Mouse (Mus musculus): ENCODE results near the gene Klc3. TPM values are rescaled to one million over a fixed set of nuclear protein-coding genes. Genes with fewer than 3 reads are reported as not detected.
A peak's percentile ranks its signal among the peaks of the same experiment; 100 is the strongest.

The Klc3 gene
- polyA plus RNA-seq, 1 experiment from 2014 or later: 0.51 TPM

DNA sequence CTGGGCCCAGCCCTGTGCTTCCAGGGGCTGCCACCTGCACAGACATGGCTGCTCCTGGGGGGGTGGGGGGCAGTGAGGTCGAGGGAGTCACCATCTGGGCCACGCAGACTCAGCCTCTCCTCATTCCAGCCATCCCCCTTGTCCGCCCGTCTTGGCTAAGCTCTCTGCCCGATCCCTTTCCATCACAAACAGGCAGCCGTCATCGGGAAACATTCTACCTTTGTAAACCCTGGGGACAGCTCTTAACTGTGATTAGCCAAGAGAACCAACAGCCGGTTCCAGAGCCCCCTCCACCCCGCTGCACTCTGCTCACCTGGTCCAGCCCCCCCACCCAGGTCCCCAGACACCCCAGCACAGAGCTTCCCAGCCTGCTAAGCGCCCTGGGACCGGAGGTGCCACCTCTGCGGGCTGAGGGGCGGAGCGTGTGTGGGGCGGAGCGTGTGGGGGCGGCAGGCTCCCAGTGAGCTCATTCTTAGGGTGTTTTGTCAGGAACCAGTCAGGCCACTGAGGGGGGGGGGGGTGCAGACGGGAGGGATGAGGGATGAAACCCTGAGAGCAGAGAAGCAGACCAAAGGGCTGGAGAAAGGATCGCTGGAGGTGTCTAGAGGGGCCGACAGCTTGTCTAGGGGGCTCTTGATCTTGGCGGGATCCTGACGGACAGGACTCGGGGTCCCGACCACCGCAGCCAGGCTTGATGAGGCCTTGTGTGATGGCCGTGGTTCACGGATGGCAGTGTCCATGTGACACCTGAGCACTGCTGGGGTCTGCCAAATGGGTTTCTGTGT, 4.2 kb downstream of the Klc3 start:
- 5% methylated on average over 26 of the region's 27 CpGs for WGBS (ENCODE audit: insufficient replicate concordance)
- no peaks in the 10 kb centered on the region for H3K36me3 ChIP-seq (ENCODE audit: control insufficient read depth, insufficient read depth)
- H3K4me1 ChIP-seq (ENCODE audit: control insufficient read depth, low read depth, low read length): peaks cover 15% of the 10 kb centered on the region
- H3K27ac ChIP-seq (ENCODE audit: low read length): no peak overlapping the region
- H3K27me3 ChIP-seq (ENCODE audit: control insufficient read depth, insufficient read depth, low read depth, low read length): peaks cover 43% of the 10 kb centered on the region
- peak overlapping the region; percentile 21; the same call in 1 of the 2 replicates for H3K4me3 ChIP-seq (ENCODE audit: low read depth, low read length)
- no peak overlapping the region for H3K9ac ChIP-seq (ENCODE audit: low read depth, low read length)
- peaks cover 7% of the 10 kb centered on the region for H3K9me3 ChIP-seq (replicated peaks; ENCODE audit: control insufficient read depth, low read length)
- H3K4me2 ChIP-seq (ENCODE audit: low read depth, low read length): peak overlapping the region; percentile 49
- peak; percentile 27; the same call in 1 of the 2 replicates for ATAC-seq (ENCODE audit: low read depth)

DNA sequence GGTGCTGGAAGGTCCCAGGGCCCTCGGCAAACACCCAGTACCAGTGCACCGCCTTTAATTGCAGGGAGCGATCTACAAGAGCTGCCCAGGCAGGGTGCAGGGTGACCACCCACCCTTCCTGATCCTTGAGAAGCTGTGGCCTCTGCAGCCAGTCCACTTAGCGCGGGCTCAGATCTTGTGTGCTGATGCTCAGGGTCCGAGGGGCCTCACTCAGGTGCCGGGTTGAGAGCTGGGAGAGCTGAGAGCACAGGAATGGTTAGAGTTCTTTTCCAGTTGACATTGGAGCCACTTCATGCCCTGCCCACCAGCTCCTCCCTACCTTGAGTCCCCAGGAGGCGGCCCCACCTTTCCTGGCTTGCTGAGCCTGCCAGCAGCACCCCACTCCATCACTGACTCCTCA, 9.4 kb downstream of the Klc3 start:
- WGBS (ENCODE audit: insufficient replicate concordance): 74% methylated on average over 8 of the region's 8 CpGs
- H3K36me3 ChIP-seq (ENCODE audit: control insufficient read depth, insufficient read depth): peaks cover 26% of the 10 kb centered on the region
- H3K27ac ChIP-seq (ENCODE audit: low read length): no peak overlapping the region
- no peak overlapping the region for H3K9ac ChIP-seq (ENCODE audit: low read depth, low read length)
- peaks cover 6% of the 10 kb centered on the region for H3K27me3 ChIP-seq (ENCODE audit: control insufficient read depth, insufficient read depth, low read depth, low read length)
- H3K4me2 ChIP-seq (ENCODE audit: low read depth, low read length): no peak overlapping the region
- H3K4me3 ChIP-seq (ENCODE audit: low read depth, low read length): no peak overlapping the region
- no peaks in the 10 kb centered on the region; the same call in 1 of the 2 replicates for H3K4me1 ChIP-seq (ENCODE audit: control insufficient read depth, low read depth, low read length)
- H3K9me3 ChIP-seq (replicated peaks; ENCODE audit: control insufficient read depth, low read length): no peaks in the 10 kb centered on the region
- no peak for ATAC-seq (ENCODE audit: low read depth)

DNA sequence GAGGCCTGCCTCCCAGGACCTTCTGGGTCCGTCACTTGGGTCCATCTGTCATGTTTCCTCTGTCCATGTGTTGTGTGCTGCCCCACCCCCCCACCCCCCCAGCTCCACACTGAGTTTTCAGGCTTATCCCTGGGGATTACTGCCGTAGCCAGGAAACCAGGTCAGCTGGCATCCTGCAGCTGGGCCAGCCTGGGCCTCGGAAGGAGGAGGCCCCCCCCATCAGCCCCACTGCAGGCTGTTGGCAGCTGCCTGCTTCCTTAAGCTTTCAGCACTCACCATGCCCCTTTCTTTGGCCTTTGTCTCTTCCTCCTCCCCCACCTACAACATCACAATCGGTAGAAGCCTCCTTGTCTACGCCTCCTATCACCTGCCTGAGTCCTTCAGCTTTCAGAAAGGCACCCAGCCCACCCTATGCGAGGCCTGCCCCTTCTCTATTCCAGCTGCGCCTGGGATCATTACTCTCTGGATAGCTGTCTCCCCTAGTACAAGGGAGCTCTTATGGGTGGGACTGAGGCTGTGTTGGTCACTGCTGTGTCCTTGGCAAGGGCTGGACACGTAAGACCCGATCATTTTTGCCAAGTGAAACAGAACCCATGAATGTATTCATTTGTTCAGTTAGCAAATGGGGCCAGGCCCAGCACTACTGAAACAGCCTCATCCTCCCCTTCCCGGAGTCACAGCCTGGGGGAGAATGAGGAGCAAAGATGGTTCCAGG, 15.0 kb downstream of the Klc3 start:
- no peak overlapping the region for H3K9ac ChIP-seq (ENCODE audit: low read depth, low read length)
- no peak overlapping the region for H3K4me2 ChIP-seq (ENCODE audit: low read depth, low read length)
- no peak overlapping the region for H3K4me3 ChIP-seq (ENCODE audit: low read depth, low read length)
- no peaks in the 10 kb centered on the region for H3K27me3 ChIP-seq (ENCODE audit: control insufficient read depth, insufficient read depth, low read depth, low read length)
- H3K36me3 ChIP-seq (ENCODE audit: control insufficient read depth, insufficient read depth): peaks cover 30% of the 10 kb centered on the region
- WGBS (ENCODE audit: insufficient replicate concordance): 71% methylated on average over 10 of the region's 10 CpGs
- peaks cover 2% of the 10 kb centered on the region; the same call in 1 of the 2 replicates for H3K4me1 ChIP-seq (ENCODE audit: control insufficient read depth, low read depth, low read length)
- ATAC-seq (ENCODE audit: low read depth): no peak
- H3K27ac ChIP-seq (ENCODE audit: low read length): no peak overlapping the region
- no peaks in the 10 kb centered on the region for H3K9me3 ChIP-seq (replicated peaks; ENCODE audit: control insufficient read depth, low read length)

DNA sequence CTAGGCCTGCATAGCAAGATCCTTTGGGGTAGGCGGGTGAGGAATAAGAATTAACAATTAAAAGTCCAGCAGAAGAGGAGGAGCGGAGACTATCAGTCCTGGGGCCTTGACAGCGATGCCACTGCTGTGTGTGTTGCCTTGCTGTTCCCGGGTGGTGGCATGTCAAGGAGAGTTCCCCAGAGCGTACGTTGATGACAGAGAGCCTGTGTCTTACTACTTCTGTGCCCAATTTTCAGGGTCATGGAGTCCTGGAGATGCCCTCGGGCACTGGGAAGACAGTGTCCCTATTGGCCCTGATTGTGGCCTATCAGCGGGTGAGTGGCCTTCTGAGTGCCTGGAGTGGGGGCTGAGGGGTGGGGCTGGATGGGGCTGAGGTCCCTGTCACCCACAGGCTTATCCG, 20.2 kb downstream of the Klc3 start:
- Histone ChIP-seq H3K4me3 (ENCODE audit: low read depth, low read length) (no peak overlapping the region), H3K4me1 (ENCODE audit: control insufficient read depth, low read depth, low read length) (peaks cover 17% of the 10 kb centered on the region), H3K27me3 (ENCODE audit: control insufficient read depth, insufficient read depth, low read depth, low read length) (no peaks in the 10 kb centered on the region), H3K9me3 (replicated peaks; ENCODE audit: control insufficient read depth, low read length) (no peaks in the 10 kb centered on the region), H3K27ac (ENCODE audit: low read length) (no peak overlapping the region), H3K36me3 (ENCODE audit: control insufficient read depth, insufficient read depth) (peaks cover 6% of the 10 kb centered on the region), H3K4me2 (ENCODE audit: low read depth, low read length) (no peak overlapping the region), H3K9ac (ENCODE audit: low read depth, low read length) (no peak overlapping the region)
- 85% methylated on average over 9 of the region's 9 CpGs for WGBS (ENCODE audit: insufficient replicate concordance)
- no peak for ATAC-seq (ENCODE audit: low read depth)

DNA sequence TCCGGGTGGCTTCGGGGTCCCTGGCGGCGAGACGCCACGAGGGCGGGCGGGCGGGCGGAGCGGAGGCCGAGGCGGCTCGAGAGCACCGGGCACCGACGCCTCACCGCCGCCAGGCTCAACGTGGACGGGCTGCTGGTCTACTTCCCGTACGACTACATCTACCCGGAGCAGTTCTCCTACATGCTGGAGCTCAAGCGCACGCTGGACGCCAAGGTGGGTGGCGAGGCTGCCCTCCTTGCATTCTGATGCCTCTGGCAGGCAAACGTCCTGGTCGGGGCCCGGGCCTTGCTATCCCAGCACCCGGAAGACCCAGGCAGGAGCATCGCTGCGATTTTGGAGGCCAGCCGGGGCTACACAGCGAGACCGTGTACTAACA, 21.8 kb downstream of the Klc3 start:
- Histone ChIP-seq H3K27ac (ENCODE audit: low read length) (no peak overlapping the region), H3K4me3 (ENCODE audit: low read depth, low read length) (peak overlapping the region; percentile 85), H3K9ac (ENCODE audit: low read depth, low read length) (peak overlapping the region; percentile 76), H3K27me3 (ENCODE audit: control insufficient read depth, insufficient read depth, low read depth, low read length) (no peaks in the 10 kb centered on the region), H3K4me1 (ENCODE audit: control insufficient read depth, low read depth, low read length) (peaks cover 15% of the 10 kb centered on the region), H3K4me2 (ENCODE audit: low read depth, low read length) (peak overlapping the region; percentile 94), H3K36me3 (ENCODE audit: control insufficient read depth, insufficient read depth) (peaks cover 4% of the 10 kb centered on the region), H3K9me3 (replicated peaks; ENCODE audit: control insufficient read depth, low read length) (no peaks in the 10 kb centered on the region)
- WGBS (ENCODE audit: insufficient replicate concordance): under 1% methylated on average over 34 of the region's 37 CpGs
- peak; percentile 57 for ATAC-seq (ENCODE audit: low read depth)

DNA sequence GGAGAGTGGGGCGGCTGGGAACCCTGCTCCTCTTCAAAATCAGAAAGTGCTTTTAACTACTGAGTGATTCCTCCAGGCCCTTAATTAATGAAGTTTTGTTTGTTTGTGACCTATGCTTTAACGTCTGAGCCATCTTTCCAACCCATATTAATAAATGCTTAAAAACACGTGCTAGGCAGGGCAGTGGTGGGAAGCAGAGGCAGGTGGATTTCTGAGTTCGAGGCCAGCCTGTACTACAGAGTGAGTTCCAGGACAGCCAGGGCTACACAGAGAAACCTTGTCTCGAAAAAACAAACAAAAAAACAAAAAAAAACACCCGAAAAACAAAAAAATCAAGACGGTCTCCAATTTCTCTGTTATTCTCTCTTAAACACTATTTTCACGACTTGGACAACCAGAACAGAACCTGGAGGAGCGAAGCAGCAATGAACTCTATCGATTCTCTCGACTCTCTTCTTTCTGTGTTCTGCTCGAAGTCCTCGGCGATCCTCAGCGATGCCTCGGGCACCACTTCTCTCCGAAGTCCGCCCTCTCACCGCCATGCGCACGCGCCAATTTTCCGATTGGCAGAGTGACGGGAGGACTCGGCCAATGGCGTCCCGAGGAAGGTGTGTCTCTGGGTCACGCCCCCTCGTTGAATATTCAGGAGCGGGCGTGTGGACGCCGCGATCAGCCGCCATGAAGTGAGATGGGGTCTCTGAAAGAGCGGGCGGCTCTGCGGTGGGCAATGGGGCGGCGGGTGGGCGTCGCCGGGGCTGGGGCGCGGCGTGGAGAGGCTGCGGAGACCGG, 22.3 kb downstream of the Klc3 start, which contains the start of gene Ercc2:
Gene Ercc2, plus strand, starts transcription at position 634 of the 789 bp plus-strand sequence.
- Histone ChIP-seq H3K9me3 (replicated peaks; ENCODE audit: control insufficient read depth, low read length) (no peaks in the 10 kb centered on the region), H3K4me1 (ENCODE audit: control insufficient read depth, low read depth, low read length) (peaks cover 15% of the 10 kb centered on the region), H3K36me3 (ENCODE audit: control insufficient read depth, insufficient read depth) (peaks cover 4% of the 10 kb centered on the region), H3K9ac (ENCODE audit: low read depth, low read length) (peak within 1 kb of the TSS; percentile 76), H3K27ac (ENCODE audit: low read length) (no peak within 1 kb of the TSS), H3K4me3 (ENCODE audit: low read depth, low read length) (peak within 1 kb of the TSS; percentile 85), H3K4me2 (ENCODE audit: low read depth, low read length) (peak within 1 kb of the TSS; percentile 94), H3K27me3 (ENCODE audit: control insufficient read depth, insufficient read depth, low read depth, low read length) (no peaks in the 10 kb centered on the region)
- 4% methylated on average over 48 of the region's 48 CpGs for WGBS (ENCODE audit: insufficient replicate concordance)
- ATAC-seq (ENCODE audit: low read depth): peak; percentile 99

DNA sequence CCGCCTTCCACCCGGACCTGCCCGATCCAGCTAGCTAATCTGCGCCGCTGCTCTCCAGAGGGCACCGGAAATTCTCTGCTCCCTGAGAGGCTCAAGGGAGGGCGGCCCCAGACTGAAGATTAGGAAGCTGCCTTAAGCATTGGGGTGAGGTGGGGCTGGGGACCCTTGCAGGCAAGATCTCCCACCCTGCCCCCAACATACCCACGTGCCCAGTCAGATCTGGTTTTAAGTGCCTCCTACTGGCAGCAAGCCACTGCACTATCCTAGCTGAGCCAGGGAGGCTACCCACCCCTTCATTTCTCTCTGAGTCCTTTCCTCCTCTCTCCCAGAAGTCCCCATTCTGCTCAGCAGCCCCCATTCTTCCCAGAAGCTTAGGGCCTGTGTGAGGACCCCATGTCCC, 25.9 kb downstream of the Klc3 start:
- Histone ChIP-seq H3K9me3 (replicated peaks; ENCODE audit: control insufficient read depth, low read length) (no peaks in the 10 kb centered on the region), H3K9ac (ENCODE audit: low read depth, low read length) (no peak overlapping the region), H3K36me3 (ENCODE audit: control insufficient read depth, insufficient read depth) (no peaks in the 10 kb centered on the region), H3K27me3 (ENCODE audit: control insufficient read depth, insufficient read depth, low read depth, low read length) (no peaks in the 10 kb centered on the region), H3K4me2 (ENCODE audit: low read depth, low read length) (no peak overlapping the region), H3K27ac (ENCODE audit: low read length) (no peak overlapping the region), H3K4me3 (ENCODE audit: low read depth, low read length) (no peak overlapping the region), H3K4me1 (ENCODE audit: control insufficient read depth, low read depth, low read length) (peaks cover 10% of the 10 kb centered on the region)
- WGBS (ENCODE audit: insufficient replicate concordance): 68% methylated on average over 8 of the region's 8 CpGs
- ATAC-seq (ENCODE audit: low read depth): no peak

DNA sequence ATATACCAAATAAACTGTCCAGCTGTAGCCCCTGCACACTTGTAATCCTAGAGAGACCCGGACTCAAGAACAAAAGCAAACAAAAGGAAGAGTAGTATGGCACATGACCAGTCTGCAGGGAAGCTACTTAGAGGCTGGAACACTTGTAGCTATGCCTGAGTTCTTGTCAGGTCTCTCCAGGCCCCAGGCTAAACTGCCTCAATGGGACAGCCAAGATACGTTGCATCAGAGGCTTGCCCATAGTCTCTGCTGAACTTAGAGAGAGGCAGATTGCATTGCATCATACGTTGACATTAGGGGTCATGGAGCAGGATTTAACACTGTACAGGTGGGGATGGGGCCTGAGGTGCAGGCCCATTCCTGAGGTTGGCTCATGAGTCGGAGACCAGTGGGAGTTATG, 27.9 kb downstream of the Klc3 start:
- H3K4me3 ChIP-seq (ENCODE audit: low read depth, low read length): no peak overlapping the region
- no peaks in the 10 kb centered on the region for H3K9me3 ChIP-seq (replicated peaks; ENCODE audit: control insufficient read depth, low read length)
- H3K27ac ChIP-seq (ENCODE audit: low read length): no peak overlapping the region
- no peaks in the 10 kb centered on the region for H3K36me3 ChIP-seq (ENCODE audit: control insufficient read depth, insufficient read depth)
- H3K4me2 ChIP-seq (ENCODE audit: low read depth, low read length): no peak overlapping the region
- ATAC-seq (ENCODE audit: low read depth): peak; percentile 68
- WGBS (ENCODE audit: insufficient replicate concordance): 62% methylated on average over 4 of the region's 4 CpGs
- no peak overlapping the region for H3K9ac ChIP-seq (ENCODE audit: low read depth, low read length)
- no peaks in the 10 kb centered on the region; the same call in 1 of the 2 replicates for H3K4me1 ChIP-seq (ENCODE audit: control insufficient read depth, low read depth, low read length)
- H3K27me3 ChIP-seq (ENCODE audit: control insufficient read depth, insufficient read depth, low read depth, low read length): no peaks in the 10 kb centered on the region

Measured in liver, embryonic 16.5 days (tissue).